Mouse (Mus musculus) erythroblast, embryonic 14.5 days (primary cell): ENCODE measurements around the gene Ddx56.

Experiments used
- GATA1 ChIP-seq: IDR thresholded peaks from 2 replicates; pipeline ENCODE4 v1.6.1; 2012; ENCODE audit warnings: low read length, inconsistent platforms, mixed read lengths
- TAL1 ChIP-seq: IDR thresholded peaks from 3 replicates; pipeline ENCODE4 v1.6.1; 2012; ENCODE audit warnings: low read length, inconsistent platforms, mixed read lengths

- TF ChIP-seq TAL1 (no peak), GATA1 (no peak)
These were observed 42.9 kb downstream of the Ddx56 start for GRCm38 (mm10) chr11:6224541-6225229.
